Mouse (Mus musculus) retina, postnatal 7 days (tissue): ENCODE results near the gene Cdc42ep2.

Source experiments
- DNase-seq: peaks from one replicate; pipeline ENCODE4 v3.0.0-alpha.2; 2012; ENCODE audit warnings: low read depth, low spot score

Cdc42ep2 gene

DNA sequence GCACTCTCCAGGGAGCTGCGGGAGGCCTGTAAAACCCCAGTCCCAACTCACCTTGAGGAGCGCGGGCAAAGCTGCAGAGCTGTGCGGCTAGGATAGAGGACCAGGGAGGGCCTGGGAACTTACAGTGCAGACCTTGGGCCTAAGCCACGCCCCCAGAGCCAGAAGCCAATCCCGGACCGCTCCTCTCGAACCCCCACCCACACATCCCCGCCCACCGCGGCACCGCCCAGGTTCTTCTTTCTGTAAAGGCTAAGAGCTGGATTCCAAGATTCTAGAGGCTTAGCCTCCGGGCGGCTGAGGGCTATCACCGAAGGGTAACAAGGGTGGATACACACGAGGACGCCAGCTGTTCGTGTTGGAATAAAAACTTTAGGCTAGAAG lies at the start of gene Cdc42ep2:
Gene Cdc42ep2 (minus strand): TSS at position 104 of the 381 bp plus-strand sequence.
- DNase-seq: peak; percentile 81

DNA sequence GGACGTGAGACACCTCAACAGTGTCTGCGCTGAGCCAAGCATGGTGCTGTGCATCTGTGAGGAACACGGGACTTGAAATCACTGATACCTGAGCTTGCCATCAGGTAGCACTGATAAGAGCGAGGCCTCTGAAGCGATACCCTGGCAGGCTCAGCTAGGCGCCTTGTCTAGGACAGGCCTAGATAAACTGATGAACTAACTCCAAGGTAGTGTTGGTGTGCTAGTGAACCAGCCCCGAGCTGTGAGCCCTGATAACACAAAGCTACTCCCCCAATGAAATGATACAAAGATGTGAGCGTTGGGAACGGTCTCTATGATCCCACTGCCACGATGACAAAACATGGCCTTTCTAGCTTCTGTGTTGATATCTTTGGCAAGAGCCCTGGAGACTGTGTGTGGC lies 43.0 kb upstream of the Cdc42ep2 start:
- DNase-seq: no peak

DNA sequence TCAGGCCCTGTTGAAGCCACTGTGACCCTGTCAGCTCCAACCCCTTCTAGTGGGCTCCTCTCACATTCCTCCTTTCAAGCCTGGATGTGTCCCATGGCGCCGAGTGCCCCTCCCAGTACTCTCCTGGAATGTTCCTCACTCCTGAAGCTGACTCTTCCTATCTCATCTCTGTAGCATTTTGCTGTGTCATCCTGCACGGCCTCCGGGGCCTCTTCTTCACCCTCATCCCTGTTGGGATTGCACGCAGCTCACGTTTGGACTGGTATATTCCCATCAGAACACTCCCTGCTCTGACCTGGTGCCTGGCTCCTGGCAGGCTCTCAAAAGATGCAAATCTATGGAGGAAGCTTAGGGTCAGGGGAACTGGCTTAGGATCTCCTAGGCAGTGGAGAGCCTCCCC lies 42.2 kb upstream of the Cdc42ep2 start:
- no peak for DNase-seq

DNA sequence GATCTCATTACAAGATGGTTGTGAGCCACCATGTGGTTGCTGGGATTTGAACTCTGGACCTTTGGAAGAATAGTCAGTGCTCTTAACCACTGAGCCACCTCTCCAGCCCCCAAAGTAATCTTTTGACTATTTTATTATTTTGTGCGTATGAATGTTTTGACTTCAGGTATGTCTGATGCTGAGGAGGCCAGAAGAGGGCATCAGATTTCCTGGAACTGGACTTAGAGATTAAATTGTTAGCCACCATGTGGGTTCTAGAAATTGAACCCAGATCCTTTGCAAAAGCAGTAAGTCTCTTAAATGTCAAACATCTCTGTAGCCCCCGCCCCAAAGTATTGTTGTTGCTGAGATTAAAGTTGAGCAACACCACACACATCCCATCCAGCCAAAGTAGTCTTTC lies 41.3 kb upstream of the Cdc42ep2 start:
- no peak for DNase-seq

DNA sequence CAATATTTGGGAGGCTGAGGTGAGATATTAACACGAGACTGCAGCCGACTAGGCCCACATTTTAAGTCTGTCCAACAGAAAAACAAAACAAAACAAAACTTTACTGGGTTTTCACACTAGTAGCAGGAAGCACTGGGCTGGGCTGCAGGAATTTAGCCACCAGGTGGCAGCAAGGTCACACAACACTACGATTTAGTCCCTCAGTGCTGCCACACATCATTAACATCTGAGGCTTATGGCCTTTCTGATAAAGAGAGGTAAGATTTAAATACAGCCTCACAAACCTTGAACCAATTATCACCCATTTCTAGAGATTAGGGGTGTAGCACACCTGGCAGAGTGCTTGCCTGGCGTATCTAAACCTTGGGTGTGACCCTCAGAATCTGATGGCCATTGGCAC lies 40.7 kb upstream of the Cdc42ep2 start:
- DNase-seq: peak; percentile 67

DNA sequence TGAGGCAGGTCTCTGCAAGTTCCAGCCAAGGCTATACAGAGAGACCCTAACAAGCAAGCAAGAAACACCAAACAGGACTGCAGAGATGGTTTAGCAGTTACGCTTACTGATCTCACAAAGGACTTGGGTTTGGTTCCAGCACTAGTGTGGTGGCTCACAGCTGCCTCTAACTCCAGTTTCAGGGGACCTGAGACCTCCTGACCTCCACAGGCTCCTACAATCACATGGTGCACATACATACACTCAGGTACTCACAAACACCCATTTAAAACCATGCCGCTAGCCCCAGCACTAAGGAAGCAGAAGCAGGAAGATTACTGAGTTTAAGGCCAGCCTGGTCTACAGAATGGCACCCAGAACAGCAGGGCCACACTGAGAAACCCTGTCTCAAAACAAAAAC lies 40.2 kb upstream of the Cdc42ep2 start:
- no peak for DNase-seq

DNA sequence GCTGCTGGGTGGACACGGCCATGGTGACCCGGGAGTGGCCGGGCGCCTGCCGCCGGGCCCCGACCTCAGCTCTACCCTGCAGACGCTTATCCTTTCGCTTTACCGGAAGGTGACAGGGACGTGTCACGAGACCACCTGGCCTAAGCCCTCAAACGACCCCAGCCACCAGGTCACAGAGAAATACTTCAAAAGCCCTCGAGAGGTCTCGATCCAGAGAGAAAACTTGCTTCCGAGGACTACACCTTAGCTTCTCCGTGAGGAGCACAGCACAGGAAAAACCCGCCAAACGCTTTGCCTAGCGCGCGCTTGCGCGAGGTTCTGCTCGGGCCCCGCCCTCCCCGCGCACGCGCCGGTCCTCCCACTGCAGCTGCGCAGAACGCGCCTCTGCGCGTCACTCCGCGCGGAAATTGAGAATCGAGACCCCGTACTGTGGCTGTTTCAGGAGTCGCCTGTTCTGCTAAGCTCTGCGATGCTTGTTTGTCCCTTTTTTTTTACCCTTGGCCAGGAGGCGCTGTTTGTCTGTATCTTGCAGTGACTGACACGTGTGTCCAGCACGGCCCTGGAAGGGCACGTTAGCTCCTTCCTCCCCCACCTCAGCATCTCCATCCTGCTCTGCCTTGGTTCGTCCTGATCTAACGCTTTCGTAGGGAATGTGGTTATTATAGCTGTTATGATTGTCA lies 39.4 kb upstream of the Cdc42ep2 start, which contains the start of gene Pola2:
Gene Pola2 (minus strand): TSS at position 320 of the 680 bp plus-strand sequence.
- DNase-seq: peak; percentile 75

DNA sequence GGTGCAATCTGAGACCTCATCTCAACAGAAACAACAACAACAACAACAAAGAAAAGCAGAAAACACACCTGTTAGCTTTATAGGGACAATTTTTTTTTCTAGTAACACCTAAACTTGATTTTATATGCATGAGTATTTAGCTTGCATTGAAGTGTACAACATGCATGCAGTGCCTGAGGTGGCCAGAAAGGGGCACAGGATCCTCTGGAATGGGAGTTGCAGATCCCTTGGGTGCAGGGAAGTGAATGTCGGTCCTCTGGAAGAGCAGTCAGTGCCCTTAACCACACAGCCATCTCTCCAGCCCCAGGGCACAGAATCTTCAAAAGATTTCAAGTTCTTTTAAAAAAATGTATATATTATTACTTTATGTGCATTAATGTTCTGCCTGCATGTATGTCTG lies 38.0 kb upstream of the Cdc42ep2 start:
- DNase-seq: no peak

DNA sequence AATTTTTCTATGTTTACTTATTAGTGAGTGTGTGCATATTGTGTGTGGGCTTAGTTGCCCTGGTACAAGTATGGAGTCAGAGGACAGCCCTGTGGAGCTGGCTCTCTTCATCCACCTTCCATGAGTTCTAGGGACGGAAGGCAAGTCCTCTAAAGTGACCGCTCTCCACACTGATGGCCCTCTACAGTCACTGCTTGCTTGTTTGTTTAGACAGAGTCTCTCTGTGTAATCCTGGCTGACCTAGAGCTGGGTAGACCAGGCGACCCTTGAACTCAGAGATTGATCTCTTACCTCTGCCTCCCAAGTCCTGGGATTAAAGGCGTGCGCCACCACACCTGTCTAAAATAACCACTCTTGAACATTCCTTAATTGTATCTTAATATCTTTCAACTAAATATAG lies 32.8 kb upstream of the Cdc42ep2 start:
- no peak for DNase-seq

DNA sequence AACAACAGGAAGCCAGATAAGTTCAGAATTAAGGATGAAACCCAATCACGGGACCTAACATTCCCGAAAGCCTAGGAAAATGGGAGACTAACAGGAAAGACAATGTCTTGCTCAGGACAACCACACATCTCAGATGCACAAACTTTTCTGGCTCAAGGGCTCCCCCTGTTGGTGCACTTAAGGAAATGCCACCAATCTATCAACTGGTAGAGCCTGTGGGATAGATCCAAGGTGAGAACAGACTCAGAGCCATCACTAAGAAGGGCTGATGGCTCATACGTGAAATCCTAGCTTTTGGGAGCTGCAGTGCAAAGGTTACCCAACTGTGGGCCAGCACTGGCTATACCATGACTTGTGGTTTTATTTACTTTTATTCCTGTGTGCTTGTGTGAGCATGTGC lies 32.1 kb upstream of the Cdc42ep2 start:
- DNase-seq: peak; percentile 68

DNA sequence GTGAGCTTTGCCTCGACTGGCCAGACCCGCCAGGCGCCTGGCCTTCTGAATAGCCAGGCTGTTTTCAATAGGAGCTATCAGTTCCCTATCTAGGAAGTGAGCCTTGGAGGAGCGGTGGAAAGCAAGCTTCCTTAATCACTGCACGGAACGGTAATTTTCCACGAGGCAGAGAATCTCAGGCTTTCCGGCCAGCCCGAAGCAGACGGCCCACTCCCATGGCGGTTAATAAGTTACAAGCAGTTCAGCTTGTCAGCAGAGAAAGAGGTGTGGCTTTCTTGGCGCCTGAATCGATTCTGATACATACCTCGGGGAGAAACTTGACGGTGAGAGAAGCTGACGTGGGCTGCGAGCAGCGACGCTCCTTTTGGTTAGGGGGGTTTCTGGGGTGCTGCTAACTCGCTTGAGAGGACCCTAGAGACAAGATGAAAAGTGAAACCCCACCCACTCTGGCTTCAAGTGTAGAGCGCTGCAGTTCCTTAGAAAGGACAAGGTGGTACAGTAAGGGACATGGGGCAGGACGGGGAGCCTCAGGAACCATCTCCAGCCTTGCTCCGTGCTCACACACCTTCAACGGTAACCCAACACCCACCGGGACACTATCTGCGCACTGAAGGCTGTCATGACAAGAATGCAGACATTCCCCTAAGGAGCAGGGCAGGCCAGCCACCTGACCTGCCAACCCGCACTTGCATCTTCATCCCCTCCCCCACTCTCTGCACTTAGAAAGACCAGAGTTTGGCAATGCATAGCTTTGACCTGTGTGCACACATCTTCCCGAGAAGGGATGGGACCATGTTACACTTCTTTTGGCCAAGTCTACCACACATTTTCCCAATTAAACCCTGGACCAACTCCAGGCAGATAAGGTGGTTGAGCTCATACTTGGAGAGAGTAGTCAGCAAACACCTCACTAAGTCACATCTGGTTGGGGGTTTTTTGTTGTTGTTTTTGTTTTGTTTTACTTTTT lies 31.4 kb upstream of the Cdc42ep2 start:
- DNase-seq: no peak

DNA sequence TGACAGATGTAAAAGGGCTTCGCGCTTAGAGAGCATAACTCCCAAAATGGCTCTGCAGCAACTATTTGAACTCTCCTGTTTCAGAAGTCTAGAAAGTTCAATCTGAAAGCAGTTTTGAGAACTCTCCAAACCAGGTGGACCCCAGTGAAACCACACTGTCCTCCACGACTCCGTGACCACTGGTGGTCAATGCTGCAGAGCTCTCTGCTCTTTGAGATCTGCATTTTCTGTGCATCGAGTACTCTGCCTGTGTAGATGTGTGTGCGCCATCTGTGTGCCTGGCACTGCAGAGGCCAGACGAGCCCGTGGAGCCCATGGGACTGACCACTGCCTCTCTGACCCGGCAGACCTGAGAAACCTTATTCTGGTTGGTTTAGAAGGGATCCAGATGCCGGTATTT lies 30.3 kb upstream of the Cdc42ep2 start:
- no peak for DNase-seq

DNA sequence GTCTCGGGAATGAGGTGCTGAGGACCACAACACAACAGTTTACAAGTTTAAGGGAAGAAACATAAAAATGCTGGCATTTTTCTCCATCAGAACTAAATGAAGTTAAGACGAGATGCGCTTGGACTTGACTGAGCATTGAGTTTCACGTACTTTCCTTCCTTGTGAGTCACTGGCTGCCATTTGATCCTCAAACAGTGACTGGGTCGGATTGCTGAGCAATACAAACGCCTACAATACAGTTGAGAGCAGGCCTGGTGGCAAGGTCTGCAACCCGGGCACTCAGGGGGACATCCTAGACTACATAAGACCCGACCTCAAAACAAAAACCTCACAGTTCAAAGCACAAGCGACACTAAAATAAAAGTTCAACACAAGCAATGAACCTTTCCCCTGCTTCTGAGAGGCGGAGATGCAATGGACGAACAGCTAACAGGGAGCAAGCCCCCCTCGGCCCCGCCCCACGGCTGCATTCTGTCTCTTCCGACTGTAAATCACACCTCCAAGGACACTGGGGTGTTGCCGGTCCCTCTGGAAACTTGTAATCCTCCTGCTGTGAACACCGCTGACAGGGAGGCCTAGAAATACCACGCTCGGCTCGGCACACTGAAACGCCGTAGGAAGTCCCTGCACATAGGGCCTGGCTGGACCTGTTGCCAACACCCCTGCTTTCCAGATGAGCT lies 29.6 kb upstream of the Cdc42ep2 start:
- DNase-seq: no peak

DNA sequence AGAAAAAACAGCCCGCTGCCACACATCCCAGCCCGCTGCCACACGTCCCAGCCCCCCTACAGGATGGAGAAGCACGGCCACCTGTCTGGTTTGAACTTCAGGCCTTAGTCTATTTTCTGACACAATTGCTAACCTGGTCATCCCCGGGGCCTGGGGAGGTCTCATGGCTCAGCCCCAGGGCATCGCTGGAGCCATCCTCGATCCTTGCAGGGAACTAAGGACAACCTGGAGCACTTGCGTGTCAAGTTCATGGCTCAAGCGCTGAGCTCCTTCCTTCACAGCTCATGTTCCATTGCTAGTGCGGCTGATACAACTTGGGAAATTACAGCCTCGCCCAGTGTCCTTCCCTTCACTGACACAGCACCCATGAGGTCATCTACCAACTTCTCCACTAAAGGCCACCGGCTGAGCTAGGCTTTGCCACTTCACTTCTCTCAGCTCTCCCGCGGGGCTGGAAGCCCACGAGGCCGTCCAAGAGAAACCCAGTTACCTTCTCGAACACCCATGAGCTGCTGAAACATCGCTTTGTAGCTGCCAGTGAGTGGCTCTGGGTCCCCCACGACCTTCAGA lies 28.7 kb upstream of the Cdc42ep2 start:
- DNase-seq: no peak

DNA sequence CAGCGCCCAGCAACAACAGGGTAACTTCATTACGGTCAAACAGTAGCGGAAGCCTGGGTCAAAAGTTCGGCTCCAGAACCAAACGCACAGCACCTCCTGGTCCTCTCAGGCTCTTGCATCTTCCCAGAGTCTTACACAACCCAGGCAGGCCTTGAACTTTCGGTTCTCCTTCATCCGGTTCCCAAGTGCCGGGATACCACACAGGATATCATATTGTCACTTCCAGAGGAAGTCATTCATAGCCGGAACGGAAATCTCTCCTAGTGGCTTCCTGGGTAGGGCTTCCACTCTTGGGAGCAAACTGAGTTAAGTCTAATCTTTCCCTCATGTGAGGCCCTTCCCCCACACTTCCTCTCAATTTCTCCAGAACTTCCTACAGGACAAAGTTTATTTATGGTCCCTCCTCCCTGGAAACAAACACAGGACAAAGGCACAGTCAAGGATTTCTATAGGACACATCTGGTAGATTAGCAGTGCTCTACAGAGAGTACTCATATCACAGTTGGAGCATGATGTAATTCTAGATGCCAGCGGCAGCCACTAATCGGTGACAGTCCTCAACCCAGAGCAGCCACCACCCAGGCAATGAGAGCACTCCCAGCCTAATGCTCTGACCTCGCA lies 27.6 kb upstream of the Cdc42ep2 start:
- DNase-seq: no peak

DNA sequence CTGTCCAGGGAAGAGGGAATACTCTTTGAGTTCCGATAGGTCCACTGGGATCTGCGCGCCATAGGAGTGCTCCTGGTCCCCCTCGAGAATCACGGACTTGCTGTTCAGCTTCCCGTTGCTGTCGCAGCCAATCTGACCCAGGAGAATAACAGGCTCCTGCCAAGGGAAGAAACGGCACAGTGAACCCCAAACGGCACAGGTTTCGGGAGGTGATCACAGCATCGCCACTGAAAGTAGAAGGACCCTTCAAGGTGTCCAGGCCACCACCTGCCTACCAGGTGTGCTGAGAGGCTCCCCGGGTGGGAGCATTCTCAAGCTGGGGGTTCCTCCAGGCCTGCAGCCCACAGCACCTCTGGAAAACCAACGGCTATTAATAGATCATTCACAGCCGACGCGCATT lies 27.0 kb upstream of the Cdc42ep2 start:
- no peak for DNase-seq

DNA sequence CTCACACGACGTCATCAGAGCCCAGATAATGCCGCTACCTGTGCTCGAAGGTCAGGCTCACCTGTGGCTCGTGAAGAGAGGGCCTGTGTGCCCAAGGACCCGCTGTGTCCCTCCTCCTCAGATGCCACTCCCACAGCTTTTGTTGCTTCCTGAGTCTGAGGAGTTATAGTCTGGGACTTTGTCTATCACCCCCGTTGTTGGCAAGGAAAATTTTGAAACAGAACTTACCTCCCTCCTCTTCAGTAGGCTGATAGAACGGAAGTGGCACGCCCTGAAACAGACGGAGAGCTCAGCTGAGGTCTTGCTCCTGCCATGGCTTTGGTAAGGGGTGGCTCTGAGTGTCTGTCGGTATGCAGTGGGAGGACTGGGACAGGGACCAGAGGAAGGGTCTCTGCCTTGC lies 25.6 kb upstream of the Cdc42ep2 start:
- DNase-seq: no peak

DNA sequence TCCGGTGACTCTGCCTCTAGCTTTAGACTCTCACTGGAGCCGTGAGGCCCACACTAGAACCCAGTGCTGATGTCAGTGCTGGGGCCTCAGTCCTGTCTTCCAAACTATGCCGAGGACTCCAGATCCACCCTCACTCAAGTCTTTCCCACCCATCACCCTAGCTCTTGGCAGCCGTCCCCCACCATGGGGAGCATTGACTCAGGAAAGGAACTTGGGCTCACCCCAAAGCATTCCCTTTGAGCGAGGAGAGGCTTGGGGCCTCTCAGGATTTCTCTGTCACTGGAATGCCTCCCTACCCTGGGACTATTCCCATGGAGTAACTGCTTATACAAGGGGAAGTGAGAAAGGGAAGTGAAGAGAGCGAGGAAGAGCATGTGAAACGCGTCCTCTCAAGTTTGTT lies 21.3 kb upstream of the Cdc42ep2 start:
- no peak for DNase-seq

DNA sequence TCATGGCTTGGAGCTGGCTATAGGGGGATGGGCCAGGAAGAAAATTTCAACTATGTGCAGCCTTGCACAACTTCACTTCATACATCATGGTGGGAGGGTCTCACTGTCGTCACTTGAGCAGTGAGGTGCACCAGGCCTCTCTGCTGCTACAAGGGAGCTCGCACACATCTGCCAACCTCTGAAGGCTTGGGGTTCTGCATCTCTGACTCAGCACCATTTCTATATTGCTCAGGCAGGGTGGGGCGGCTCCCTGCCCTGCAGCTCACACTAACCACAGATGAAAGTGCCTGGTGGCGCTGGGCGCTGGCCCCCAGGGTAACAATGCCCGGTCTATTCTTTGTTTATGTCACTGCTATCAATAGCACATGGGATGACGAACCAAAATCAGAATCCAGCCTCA lies 20.4 kb upstream of the Cdc42ep2 start:
- DNase-seq: no peak

DNA sequence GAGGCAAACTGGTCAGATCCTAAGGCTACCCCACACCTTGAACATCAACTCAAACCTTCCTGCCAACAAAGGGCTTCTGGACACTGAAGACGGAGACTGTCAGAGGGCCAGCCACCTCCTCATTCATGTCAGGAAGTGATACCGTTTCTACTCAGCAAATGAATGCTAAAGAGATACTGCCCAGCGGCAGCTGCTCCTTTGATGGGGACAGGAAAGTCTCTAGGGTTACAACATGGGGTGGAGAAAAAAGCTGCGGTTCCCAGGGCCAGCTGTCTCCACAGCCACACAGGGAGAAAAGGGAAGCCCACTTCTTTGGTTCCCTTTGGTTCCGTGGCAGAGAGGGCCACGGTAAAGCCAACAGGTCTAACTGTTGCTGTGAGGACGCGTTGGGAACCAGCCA lies 19.5 kb upstream of the Cdc42ep2 start:
- DNase-seq: no peak

DNA sequence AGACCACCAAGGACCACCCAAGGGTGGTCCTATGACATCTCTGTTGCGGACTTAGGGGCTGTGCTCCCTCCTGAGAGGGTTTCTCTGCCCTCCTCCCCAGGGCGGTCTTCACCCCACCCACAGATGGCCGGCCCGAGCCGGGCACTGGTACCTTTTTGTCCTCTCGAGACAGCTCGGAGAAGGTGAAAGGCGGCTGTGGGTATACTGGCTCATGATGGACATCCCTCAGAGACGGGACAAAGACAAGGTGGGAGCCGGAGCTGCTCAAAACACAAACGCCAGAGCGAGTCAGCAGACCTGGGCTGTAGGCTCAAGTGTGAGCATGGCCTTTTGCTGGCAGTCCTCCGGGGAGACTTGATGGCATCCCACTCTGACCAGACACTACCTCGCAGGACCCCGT lies 18.8 kb upstream of the Cdc42ep2 start:
- DNase-seq: no peak

DNA sequence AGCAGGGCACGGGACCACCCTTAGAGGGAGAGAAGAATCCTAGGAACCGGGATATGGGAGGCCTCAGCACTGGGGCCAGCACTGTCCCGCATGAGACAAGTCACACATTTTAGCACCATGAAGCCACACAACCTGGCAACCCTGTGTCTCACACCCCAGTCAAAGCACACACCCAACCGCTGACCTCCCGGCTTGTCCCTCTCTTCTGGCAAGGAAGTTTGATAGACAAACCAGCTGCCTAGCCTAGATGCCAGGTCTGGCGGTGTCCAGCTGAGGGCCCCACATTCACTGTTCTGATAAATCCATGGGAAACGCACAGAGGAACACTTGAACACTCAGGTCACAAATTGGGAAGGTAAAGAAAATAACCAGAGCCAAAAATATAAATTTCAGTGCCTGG lies 18.0 kb upstream of the Cdc42ep2 start:
- DNase-seq: no peak
